Mouse (Mus musculus): ENCODE data around the gene Spo11.

DNA sequence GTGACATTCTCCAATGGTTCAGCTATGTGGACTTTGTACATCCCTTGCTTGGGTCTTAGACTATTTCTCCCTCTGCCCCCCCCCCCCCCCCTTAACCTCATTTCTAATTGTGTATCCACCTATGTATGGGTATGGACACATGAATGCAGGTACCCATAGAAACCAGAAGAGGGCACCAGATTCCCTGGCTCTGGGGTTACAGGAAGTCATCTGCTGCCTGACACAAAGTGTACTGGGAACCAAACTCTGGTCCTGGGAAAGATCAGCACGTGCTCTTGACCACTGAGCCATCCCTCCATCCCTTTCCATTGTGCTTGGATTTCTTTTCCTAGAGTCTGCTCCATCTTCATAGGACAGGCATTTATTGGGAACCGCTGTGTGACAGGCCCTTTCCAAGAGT, 25.5 kb upstream of the Spo11 start:
- no peak for TF ChIP-seq CTCF (IDR thresholded peaks at IDR 0.05; ENCODE audit: low read depth, low read length)
- TF ChIP-seq POLR2A (IDR thresholded peaks at IDR 0.05; ENCODE audit: extremely low read depth, insufficient read depth, low read length), result no peak
